Mouse (Mus musculus): ENCODE measurements around the gene Cavin1.

Gene Cavin1

GRCm38 (mm10) chr11:100914415-100914814, 56.3 kb downstream of the Cavin1 start:
- DNase-seq (ENCODE audit: low read depth), result no peak

- peak; percentile 23 for DNase-seq (ENCODE audit: low read depth)
These were observed 58.1 kb downstream of the Cavin1 start for GRCm38 (mm10) chr11:100912401-100913155.

- DNase-seq (ENCODE audit: low read depth), result no peak
These were observed 62.1 kb downstream of the Cavin1 start for GRCm38 (mm10) chr11:100908567-100908966.

- no peak for DNase-seq (ENCODE audit: low read depth)
These were observed 62.6 kb downstream of the Cavin1 start for GRCm38 (mm10) chr11:100908112-100908511.

GRCm38 (mm10) chr11:100906885-100907284, 63.8 kb downstream of the Cavin1 start:
- no peak for DNase-seq (ENCODE audit: low read depth)

Data from NIH3T3 (cell line).